Mouse (Mus musculus): ENCODE measurements around the gene Pabpn1. TPM values are rescaled to one million over a fixed set of nuclear protein-coding genes. Genes with fewer than 3 reads are reported as not detected.

Gene Pabpn1
- polyA plus RNA-seq, 1 experiment from 2014 or later: 165 TPM

GRCm38 (mm10) chr14:54870861-54871260, 21.4 kb upstream of the Pabpn1 start, which contains the start of gene Homez:
Homez (minus strand) TSS chr14:54870961.
- H3K9me3 ChIP-seq: no peaks in the 10 kb centered on the region
- ATAC-seq (ENCODE audit: low FRiP score): no peak
- H3K27me3 ChIP-seq: no peaks in the 10 kb centered on the region
- no peak within 1 kb of the TSS for H3K4me3 ChIP-seq
- WGBS: 92% methylated on average over 5 of the region's 5 CpGs
- H3K4me1 ChIP-seq (replicated peaks): peaks cover 7% of the 10 kb centered on the region
- no peaks in the 10 kb centered on the region for H3K36me3 ChIP-seq
- H3K4me2 ChIP-seq: no peak within 1 kb of the TSS
- no peak within 1 kb of the TSS for H3K9ac ChIP-seq
- H3K27ac ChIP-seq: no peak within 1 kb of the TSS

DNA sequence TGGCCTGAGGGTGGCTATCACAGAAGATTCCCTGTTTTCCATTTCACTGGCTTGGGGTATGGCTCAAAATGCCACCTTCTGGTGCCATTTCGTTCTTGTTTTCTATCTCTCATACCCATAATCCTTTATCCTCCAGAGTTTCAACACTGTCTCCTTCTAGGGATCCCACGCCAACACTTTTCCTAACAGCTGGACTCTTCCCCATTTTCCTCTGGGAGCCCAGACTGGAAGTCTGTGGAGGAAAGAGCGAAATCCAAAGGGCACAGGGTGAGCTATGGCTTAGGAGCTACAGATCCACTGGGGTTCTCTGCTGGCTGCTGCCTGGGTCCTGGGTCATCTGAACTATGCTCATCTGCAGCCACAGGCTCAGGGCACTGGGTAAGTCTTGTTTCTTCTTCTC, 18.1 kb upstream of the Pabpn1 start:
- 91% methylated on average over 3 of the region's 3 CpGs for WGBS
- Histone ChIP-seq H3K27me3 (peaks cover 9% of the 10 kb centered on the region), H3K9me3 (no peaks in the 10 kb centered on the region), H3K4me3 (no peak overlapping the region), H3K4me1 (replicated peaks) (peaks cover 16% of the 10 kb centered on the region), H3K4me2 (no peak overlapping the region), H3K36me3 (no peaks in the 10 kb centered on the region), H3K27ac (no peak overlapping the region), H3K9ac (no peak overlapping the region)
- no peak for ATAC-seq (ENCODE audit: low FRiP score)

DNA sequence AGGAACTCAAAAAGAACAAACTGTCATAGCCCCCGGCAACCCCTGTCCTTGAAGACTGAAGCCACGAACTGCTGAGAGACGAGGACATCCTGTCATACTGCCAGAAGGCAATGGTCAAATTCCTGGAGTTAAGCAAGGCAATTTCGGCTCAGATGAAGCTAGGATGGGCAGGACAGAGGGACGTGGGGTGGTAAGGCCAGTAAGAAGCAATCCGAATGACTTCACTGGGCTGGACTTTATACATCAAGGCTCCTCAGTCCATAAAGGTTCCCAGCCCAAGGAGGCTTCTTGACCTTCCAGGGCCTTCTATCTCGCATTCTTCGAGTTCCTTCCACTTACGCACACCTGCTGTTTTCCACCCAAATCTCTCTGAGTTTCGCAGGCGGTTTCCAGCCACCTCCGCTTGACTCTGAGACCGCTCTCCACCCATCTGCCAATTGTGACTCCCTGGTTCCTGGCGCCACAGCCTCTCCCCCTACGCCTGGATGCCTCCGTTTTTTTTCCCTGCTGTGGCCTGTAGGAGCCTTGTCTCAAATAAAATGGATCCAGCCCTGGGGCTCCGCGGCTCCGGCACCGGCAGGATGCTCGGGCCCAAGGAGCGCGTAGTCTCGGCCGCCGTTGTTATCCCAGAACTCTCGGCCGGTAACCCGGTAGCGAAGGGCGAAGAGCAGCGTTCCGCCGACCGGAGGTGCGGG, 16.3 kb upstream of the Pabpn1 start:
- Histone ChIP-seq H3K9me3 (no peaks in the 10 kb centered on the region), H3K27me3 (peaks cover 9% of the 10 kb centered on the region), H3K4me2 (peak overlapping the region; percentile 98), H3K4me3 (peak overlapping the region; percentile 73), H3K9ac (peak overlapping the region; percentile 89), H3K36me3 (no peaks in the 10 kb centered on the region), H3K4me1 (replicated peaks) (peaks cover 16% of the 10 kb centered on the region), H3K27ac (peak overlapping the region; percentile 95)
- ATAC-seq (ENCODE audit: low FRiP score): peak; percentile 60
- WGBS: 3% methylated on average over 36 of the region's 36 CpGs

DNA sequence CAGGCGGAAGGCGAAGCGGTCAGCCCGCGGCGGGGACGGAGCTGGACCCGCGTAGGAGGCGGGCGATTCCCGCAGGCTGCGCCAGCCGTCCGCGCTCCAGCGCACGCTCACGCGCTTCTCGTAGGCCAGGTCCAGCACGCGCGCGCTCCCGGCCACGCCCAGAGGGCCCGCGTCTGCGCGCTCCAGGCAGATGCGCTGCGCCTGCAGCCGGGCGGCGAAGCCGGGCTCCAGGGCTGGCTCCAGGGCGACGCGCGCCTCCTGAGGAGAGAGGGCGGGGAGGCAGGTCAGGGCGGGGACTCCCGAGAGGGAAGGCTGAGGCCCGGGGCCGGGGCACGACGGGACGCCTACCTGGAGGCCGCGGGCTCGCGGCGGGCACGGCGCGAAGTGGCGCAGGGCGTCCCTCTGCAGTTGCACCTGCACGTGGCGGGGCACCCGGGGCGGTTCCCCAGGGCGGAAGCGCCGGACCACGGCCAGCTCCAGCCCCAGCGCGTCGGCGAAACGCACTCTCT, 15.7 kb upstream of the Pabpn1 start:
- peak; percentile 93 for ATAC-seq (ENCODE audit: low FRiP score)
- no peaks in the 10 kb centered on the region for H3K36me3 ChIP-seq
- H3K9ac ChIP-seq: peak overlapping the region; percentile 89
- H3K27me3 ChIP-seq: peaks cover 9% of the 10 kb centered on the region
- peak overlapping the region; percentile 73 for H3K4me3 ChIP-seq
- peak overlapping the region; percentile 98 for H3K4me2 ChIP-seq
- WGBS: under 1% methylated on average over 51 of the region's 72 CpGs
- peaks cover 16% of the 10 kb centered on the region for H3K4me1 ChIP-seq (replicated peaks)
- peak overlapping the region; percentile 95 for H3K27ac ChIP-seq
- H3K9me3 ChIP-seq: no peaks in the 10 kb centered on the region

GRCm38 (mm10) chr14:54877048-54877715, 15.1 kb upstream of the Pabpn1 start, which contains the start of gene Ppp1r3e:
Ppp1r3e (minus strand) TSS chr14:54877550.
- H3K36me3 ChIP-seq: no peaks in the 10 kb centered on the region
- H3K27ac ChIP-seq: peak within 1 kb of the TSS; percentile 95
- H3K4me2 ChIP-seq: peak within 1 kb of the TSS; percentile 98
- H3K9me3 ChIP-seq: no peaks in the 10 kb centered on the region
- H3K4me1 ChIP-seq (replicated peaks): peaks cover 16% of the 10 kb centered on the region
- WGBS: under 1% methylated on average over 56 of the region's 61 CpGs
- peaks cover 9% of the 10 kb centered on the region for H3K27me3 ChIP-seq
- H3K9ac ChIP-seq: peak within 1 kb of the TSS; percentile 89
- ATAC-seq (ENCODE audit: low FRiP score): no peak; the same call in none of the 2 replicates
- H3K4me3 ChIP-seq: peak within 1 kb of the TSS; percentile 73

DNA sequence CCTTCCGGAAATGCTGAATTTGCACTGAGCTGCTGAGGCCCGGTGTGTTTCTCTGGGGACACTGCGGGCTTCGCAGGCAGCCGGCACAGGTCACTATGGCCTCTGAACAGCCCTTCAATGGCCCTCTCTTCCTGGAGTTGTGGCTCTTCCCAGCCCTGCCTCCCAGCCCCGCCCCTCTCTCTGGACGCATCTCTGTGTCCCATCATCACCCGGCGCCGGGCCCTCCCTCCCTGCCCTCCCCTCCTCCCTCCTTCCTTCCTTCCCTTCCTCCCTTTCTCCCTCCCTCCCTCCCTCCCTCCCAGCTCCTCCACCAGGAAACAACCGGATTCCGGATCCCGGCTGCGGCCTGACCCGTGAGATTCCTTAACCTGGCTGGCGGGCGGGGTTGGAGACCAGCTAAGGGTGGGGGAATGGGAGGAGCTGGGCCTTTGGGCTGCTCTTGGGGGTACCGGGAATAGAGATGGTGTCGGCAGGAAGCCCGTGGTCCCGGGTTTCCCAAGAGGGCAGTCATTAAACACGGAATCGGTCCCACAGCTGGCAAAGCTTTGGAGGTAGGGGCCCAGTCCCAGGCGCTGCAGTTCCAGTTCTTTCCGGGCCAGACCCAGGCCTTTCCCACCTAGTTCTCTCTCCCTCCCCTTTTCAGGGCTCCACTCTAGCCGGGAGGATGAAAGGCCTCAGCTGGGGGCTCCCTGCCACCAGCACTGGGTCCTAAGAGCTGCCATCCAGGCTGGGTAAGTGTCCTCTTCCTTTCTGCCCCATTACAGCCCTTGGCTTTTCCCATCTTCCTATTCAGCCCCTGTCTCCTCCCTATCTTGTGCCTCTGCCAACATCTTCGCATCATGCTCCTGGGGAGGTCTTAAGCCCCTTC, 8.9 kb upstream of the Pabpn1 start, which contains the start of the genes Bcl2l2 and Gm20521:
TSS of gene Bcl2l2 (plus strand) at position 224 of the 868 bp plus-strand sequence.
TSS of gene Gm20521 (plus strand) at position 288 of the 868 bp plus-strand sequence.
- H3K4me3 ChIP-seq: peak within 1 kb of the TSS; percentile 72
- H3K36me3 ChIP-seq: peaks cover 25% of the 10 kb centered on the region
- peak; percentile 90 for ATAC-seq (ENCODE audit: low FRiP score)
- H3K27ac ChIP-seq: peak within 1 kb of the TSS; percentile 94
- H3K9ac ChIP-seq: peak within 1 kb of the TSS; percentile 89
- WGBS: under 1% methylated on average over 27 of the region's 27 CpGs
- H3K27me3 ChIP-seq: peaks cover 6% of the 10 kb centered on the region
- H3K4me1 ChIP-seq (replicated peaks): peaks cover 33% of the 10 kb centered on the region
- peak within 1 kb of the TSS; percentile 81 for H3K4me2 ChIP-seq
- no peaks in the 10 kb centered on the region for H3K9me3 ChIP-seq

DNA sequence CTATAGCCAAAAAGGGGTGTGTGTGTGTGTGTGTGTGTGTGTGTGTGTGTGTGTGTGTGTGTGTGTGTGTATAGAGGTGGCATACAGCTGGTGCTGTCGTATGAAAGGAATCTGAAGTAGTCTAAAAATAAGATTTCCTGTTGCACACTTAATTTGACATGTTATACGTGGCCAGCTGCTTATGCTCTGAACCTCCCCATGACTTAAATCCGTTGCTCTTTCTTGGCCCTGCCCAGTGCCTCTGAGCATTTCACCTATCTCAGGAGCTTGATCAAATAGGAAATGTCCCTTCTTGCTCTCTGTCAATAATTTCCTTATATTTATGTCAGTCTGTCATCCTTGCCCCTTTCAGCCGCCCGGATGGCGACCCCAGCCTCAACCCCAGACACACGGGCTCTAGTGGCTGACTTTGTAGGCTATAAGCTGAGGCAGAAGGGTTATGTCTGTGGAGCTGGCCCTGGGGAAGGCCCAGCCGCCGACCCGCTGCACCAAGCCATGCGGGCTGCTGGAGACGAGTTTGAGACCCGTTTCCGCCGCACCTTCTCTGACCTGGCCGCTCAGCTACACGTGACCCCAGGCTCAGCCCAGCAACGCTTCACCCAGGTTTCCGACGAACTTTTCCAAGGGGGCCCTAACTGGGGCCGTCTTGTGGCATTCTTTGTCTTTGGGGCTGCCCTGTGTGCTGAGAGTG, 8.1 kb upstream of the Pabpn1 start:
- peak overlapping the region; percentile 72 for H3K4me3 ChIP-seq
- 39% methylated on average over 21 of the region's 21 CpGs for WGBS
- ATAC-seq (ENCODE audit: low FRiP score): no peak

DNA sequence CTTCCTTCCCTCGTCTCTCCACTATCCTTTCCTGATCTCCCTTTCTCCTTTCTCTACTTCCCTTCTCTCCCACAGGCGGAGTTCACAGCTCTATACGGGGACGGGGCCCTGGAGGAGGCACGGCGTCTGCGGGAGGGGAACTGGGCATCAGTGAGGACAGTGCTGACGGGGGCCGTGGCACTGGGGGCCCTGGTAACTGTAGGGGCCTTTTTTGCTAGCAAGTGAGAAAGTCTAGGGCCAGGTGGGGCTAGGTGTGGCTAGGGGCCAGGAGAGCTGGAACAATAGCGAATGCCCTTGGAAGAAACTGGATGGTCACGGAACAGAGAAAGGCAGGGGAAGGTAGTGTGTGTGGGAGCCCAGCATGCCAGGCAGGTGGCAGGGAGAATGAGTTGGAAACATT, 7.0 kb upstream of the Pabpn1 start:
- peak overlapping the region; percentile 53 for H3K9ac ChIP-seq
- H3K4me1 ChIP-seq (replicated peaks): peaks cover 33% of the 10 kb centered on the region
- ATAC-seq (ENCODE audit: low FRiP score): no peak

More for the DNA sequence above, 8.1 kb upstream of the Pabpn1 start:
- Histone ChIP-seq H3K4me2 (peak overlapping the region; percentile 81), H3K9ac (peak overlapping the region; percentile 89), H3K27ac (peak overlapping the region; percentile 94), H3K27me3 (no peaks in the 10 kb centered on the region), H3K4me1 (replicated peaks) (peaks cover 33% of the 10 kb centered on the region), H3K36me3 (peaks cover 28% of the 10 kb centered on the region), H3K9me3 (no peaks in the 10 kb centered on the region)

GRCm38 (mm10) chr14:54893651-54894181, 1.4 kb downstream of the Pabpn1 start:
- ATAC-seq (ENCODE audit: low FRiP score): peak; percentile 99
- Histone ChIP-seq H3K9ac (peak overlapping the region; percentile 100), H3K4me2 (peak overlapping the region; percentile 48), H3K4me3 (peak overlapping the region; percentile 93), H3K4me1 (replicated peaks) (peaks cover 29% of the 10 kb centered on the region), H3K27me3 (no peaks in the 10 kb centered on the region), H3K36me3 (peaks cover 33% of the 10 kb centered on the region), H3K27ac (peak overlapping the region; percentile 98), H3K9me3 (no peaks in the 10 kb centered on the region)
- WGBS: under 1% methylated on average over 38 of the region's 38 CpGs

More for the DNA sequence above, 7.0 kb upstream of the Pabpn1 start:
- H3K27ac ChIP-seq: no peak overlapping the region
- peak overlapping the region; percentile 81 for H3K4me2 ChIP-seq
- H3K4me3 ChIP-seq: no peak overlapping the region
- 90% methylated on average over 11 of the region's 11 CpGs for WGBS
- no peaks in the 10 kb centered on the region for H3K27me3 ChIP-seq
- peaks cover 28% of the 10 kb centered on the region for H3K36me3 ChIP-seq
- H3K9me3 ChIP-seq: no peaks in the 10 kb centered on the region

DNA sequence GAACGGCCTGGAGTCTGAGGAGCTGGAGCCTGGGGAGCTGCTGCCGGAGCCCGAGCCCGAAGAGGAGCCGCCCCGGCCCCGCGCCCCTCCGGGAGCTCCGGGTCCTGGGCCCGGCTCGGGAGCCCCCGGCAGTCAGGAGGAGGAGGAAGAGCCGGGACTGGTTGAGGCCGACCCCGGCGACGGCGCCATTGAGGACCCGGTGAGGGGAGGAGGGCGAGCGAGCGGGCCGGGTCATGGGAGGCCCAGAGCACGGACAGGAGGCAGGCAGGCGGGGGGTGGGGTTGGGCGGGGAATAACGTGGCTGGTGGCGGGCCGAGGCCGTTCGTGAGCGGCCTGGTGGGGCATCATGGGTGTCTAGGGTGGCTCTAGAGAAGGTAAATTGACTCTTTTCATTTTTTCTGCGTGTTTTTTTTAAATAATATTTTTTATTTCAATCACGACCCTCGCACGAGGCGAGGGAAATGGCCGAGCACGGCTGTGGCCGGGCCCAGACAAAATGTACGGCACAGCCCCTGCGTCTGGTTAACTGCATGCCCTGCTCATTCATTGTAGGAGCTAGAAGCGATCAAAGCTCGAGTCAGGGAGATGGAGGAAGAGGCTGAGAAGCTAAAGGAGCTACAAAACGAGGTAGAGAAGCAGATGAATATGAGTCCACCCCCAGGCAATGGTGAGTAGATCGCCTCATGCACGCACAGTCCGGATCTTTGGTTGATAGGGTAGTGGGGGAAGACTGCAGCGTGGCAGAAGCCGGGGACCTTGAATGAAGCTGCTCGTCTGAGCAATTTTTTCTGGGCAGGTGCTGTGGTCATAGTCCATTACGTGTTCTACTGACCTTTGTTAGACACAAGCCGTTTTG, 2.2 kb downstream of the Pabpn1 start:
- Histone ChIP-seq H3K9ac (peak overlapping the region; percentile 100), H3K4me1 (replicated peaks) (peaks cover 29% of the 10 kb centered on the region), H3K36me3 (peaks cover 30% of the 10 kb centered on the region), H3K27ac (peak overlapping the region; percentile 98), H3K27me3 (no peaks in the 10 kb centered on the region), H3K4me3 (peak overlapping the region; percentile 93), H3K9me3 (no peaks in the 10 kb centered on the region), H3K4me2 (peak overlapping the region; percentile 75)
- ATAC-seq (ENCODE audit: low FRiP score): peak; percentile 58
- WGBS: under 1% methylated on average over 53 of the region's 54 CpGs
